In the genomic region with DNA sequence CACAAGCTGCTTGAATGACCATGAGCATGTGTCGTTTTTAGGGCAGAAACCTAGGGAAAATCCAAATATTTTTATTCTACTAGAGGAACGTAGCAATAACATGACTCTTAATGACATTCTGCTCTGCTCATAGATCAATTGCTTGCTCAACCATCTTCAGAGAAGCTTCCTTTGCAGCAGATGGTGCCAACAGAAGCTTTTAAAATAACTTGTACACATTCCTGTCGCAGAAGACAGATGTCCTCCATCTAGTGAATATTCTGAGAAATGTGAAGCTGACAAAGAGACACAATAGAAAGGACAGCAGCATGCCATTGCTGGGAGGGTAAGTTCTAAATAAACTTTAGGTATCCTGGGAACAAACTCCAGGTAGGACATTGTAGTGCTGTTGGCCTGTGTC, we compare ENCODE assay signal across 29 mouse cellular contexts.
A peak's percentile ranks its signal among the peaks of the same experiment; 100 is the strongest.
DNase-seq lines count a peak whose midpoint lies in the region; ATAC-seq lines count a peak whose summit lies in the region.
"Had no signal": no experiment of that assay in that cellular context is flagged by ENCODE, and none has a peak within 500 bp of the region (broad histone marks: within the 10 kb centered on the region; RNA-seq: fewer than 3 reads in every experiment).

No protein-coding gene starts in this region.

- DNase-seq in layer of hippocampus, adult 18-20 months (ENCODE audit: low spot score in 2 of 2), result peak; percentile 8 to 53
- DNase-seq in layer of hippocampus, postnatal 10 days (ENCODE audit: low spot score in 2 of 2), result no peak
- peak; percentile 2 to 4 for DNase-seq in right cerebral cortex, adult 2 months (ENCODE audit: low spot score in 2 of 2)
- DNase-seq in right cerebral cortex, postnatal 4 days, result no peak
- peak; percentile 13 for DNase-seq in layer of hippocampus, adult 9-10 months (ENCODE audit: low spot score)
- DNase-seq in telencephalon, adult 2 months (ENCODE audit: low read depth, low spot score), result peak; percentile 49
- DNase-seq in hindbrain, embryonic 10.5 days (ENCODE audit: low spot score), result no peak
- DNase-seq: adrenal gland, postnatal 14 days; cerebellum, adult 11-12 months; cerebellum, adult 9-11 months; embryo, embryonic 11 days; gastrocnemius, postnatal 14 days; kidney, adult 2 months; kidney, postnatal 4 days; liver, postnatal 0 days; lung, postnatal 36 days; thymus, postnatal 25 days had no signal

- WGBS in hindbrain, embryonic 10.5 days, result 79% methylated on average over 3 of the region's 3 CpGs
- 79% methylated on average over 3 of the region's 3 CpGs for WGBS in neural tube, embryonic 15.5 days

- no peaks in the 10 kb centered on the region for H3K27me3 ChIP-seq in hindbrain, embryonic 10.5 days (ENCODE audit: insufficient read depth, poor library complexity, severe bottlenecking)
- no peaks in the 10 kb centered on the region for H3K27me3 ChIP-seq in neural tube, embryonic 15.5 days (replicated peaks)
- H3K27me3 ChIP-seq: embryonic facial prominence, embryonic 13.5 days; forebrain, embryonic 15.5 days; hindbrain, embryonic 12.5 days; intestine, embryonic 15.5 days; limb, embryonic 13.5 days; Patski had no signal

- no peak overlapping the region for H3K4me2 ChIP-seq in neural tube, embryonic 15.5 days
- H3K4me2 ChIP-seq: embryonic facial prominence, embryonic 13.5 days; forebrain, embryonic 15.5 days; hindbrain, embryonic 12.5 days; intestine, embryonic 15.5 days; limb, embryonic 13.5 days; liver, embryonic 11.5 days; midbrain, embryonic 11.5 days had no signal

- no peak overlapping the region for H3K9ac ChIP-seq in neural tube, embryonic 15.5 days (replicated peaks)
- H3K9ac ChIP-seq: embryonic facial prominence, embryonic 13.5 days; forebrain, embryonic 15.5 days; hindbrain, embryonic 12.5 days; intestine, embryonic 15.5 days; limb, embryonic 13.5 days; liver, postnatal 0 days had no signal

- no peak overlapping the region for H3K4me3 ChIP-seq in hindbrain, embryonic 10.5 days
- H3K4me3 ChIP-seq in neural tube, embryonic 15.5 days (replicated peaks), result no peak overlapping the region
- H3K4me3 ChIP-seq: embryonic facial prominence, embryonic 13.5 days; forebrain, embryonic 10.5 days; forebrain, embryonic 15.5 days; hindbrain, embryonic 12.5 days; intestine, embryonic 15.5 days; limb, embryonic 13.5 days had no signal

- H3K36me3 ChIP-seq in hindbrain, embryonic 10.5 days, result no peaks in the 10 kb centered on the region
- no peaks in the 10 kb centered on the region for H3K36me3 ChIP-seq in neural tube, embryonic 15.5 days
- H3K36me3 ChIP-seq: embryonic facial prominence, embryonic 13.5 days; forebrain, embryonic 10.5 days; forebrain, embryonic 15.5 days; hindbrain, embryonic 12.5 days; intestine, embryonic 15.5 days; limb, embryonic 13.5 days had no signal

- no peak overlapping the region for H3K27ac ChIP-seq in hindbrain, embryonic 10.5 days
- no peak overlapping the region for H3K27ac ChIP-seq in neural tube, embryonic 15.5 days (replicated peaks)
- H3K27ac ChIP-seq: embryonic facial prominence, embryonic 13.5 days; forebrain, embryonic 10.5 days; forebrain, embryonic 15.5 days; hindbrain, embryonic 12.5 days; hindbrain, postnatal 0 days; intestine, embryonic 15.5 days; limb, embryonic 13.5 days had no signal

- H3K4me1 ChIP-seq in hindbrain, embryonic 10.5 days (replicated peaks), result no peaks in the 10 kb centered on the region
- no peaks in the 10 kb centered on the region for H3K4me1 ChIP-seq in neural tube, embryonic 15.5 days
- H3K4me1 ChIP-seq: embryonic facial prominence, embryonic 13.5 days; forebrain, embryonic 10.5 days; forebrain, embryonic 15.5 days; hindbrain, embryonic 12.5 days; intestine, embryonic 15.5 days; limb, embryonic 13.5 days had no signal

- no peak for ATAC-seq in neural tube, embryonic 15.5 days (ENCODE audit: low FRiP score)
- ATAC-seq: forebrain, embryonic 15.5 days; hindbrain, postnatal 0 days; intestine, embryonic 15.5 days; liver, postnatal 0 days; midbrain, embryonic 16.5 days; Patski had no signal

- H3K9me3 ChIP-seq in hindbrain, embryonic 10.5 days, result no peaks in the 10 kb centered on the region
- no peaks in the 10 kb centered on the region for H3K9me3 ChIP-seq in neural tube, embryonic 15.5 days (replicated peaks)
- H3K9me3 ChIP-seq: embryonic facial prominence, embryonic 13.5 days; forebrain, embryonic 10.5 days; forebrain, embryonic 15.5 days; hindbrain, embryonic 12.5 days; intestine, embryonic 15.5 days; limb, embryonic 13.5 days had no signal

Comparison
In these comparisons a context has a peak if more than half of its experiments do, and no peak if none do; other contexts are left out.
1. DNase-seq: peak in layer of hippocampus, adult 18-20 months (2 of 2), right cerebral cortex, adult 2 months (2 of 2), layer of hippocampus, adult 9-10 months (single experiment) and telencephalon, adult 2 months (single experiment); none in layer of hippocampus, postnatal 10 days (0 of 2), right cerebral cortex, postnatal 4 days (single experiment) and hindbrain, embryonic 10.5 days (single experiment).